Mouse (Mus musculus): ENCODE measurements around the gene Tmem37.

GRCm38 (mm10) chr1:120105556-120105959 lies 31.7 kb upstream of the Tmem37 start:
- TF ChIP-seq CTCF (IDR thresholded peaks at IDR 0.05; ENCODE audit: control insufficient read depth, insufficient read depth, low read length) (no peak), POLR2A (IDR thresholded peaks at IDR 0.05; ENCODE audit: borderline replicate concordance, control insufficient read depth, low read depth, low read length) (no peak)
